Mouse (Mus musculus) ES-Bruce4 (cell line): ENCODE results near the gene Mettl6.

Source experiments
- CTCF ChIP-seq: IDR thresholded peaks from one replicate; pipeline ENCODE4 v1.8.1; 2011; ENCODE audit warnings: low read depth, low read length
- EP300 ChIP-seq: IDR thresholded peaks from 2 replicates; pipeline ENCODE4 v1.6.1; 2011; ENCODE audit warnings: low read depth, low read length; ENCODE audit not compliant: insufficient read depth
- POLR2A ChIP-seq: IDR thresholded peaks from one replicate; pipeline ENCODE4 v1.8.1; 2011; ENCODE audit warnings: low read length; ENCODE audit not compliant: insufficient read depth

GRCm38 (mm10) chr14:31515895-31516294 is 21.1 kb upstream of the Mettl6 start:
- TF ChIP-seq CTCF (no peak), POLR2A (no peak), EP300 (no peak)
